ENCODE assay signal across 10 mouse cellular contexts in genomic region chr5:135968781-135969180, GRCm38 (mm10). TPM values are rescaled to one million over a fixed set of nuclear protein-coding genes. Genes with fewer than 3 reads are reported as not detected.
DNase-seq lines count a peak whose midpoint lies in the region; ATAC-seq lines count a peak whose summit lies in the region.
"Had no signal": no experiment of that assay in that cellular context is flagged by ENCODE, and none has a peak within 500 bp of the region (broad histone marks: within the 10 kb centered on the region; RNA-seq: fewer than 3 reads in every experiment).

No protein-coding gene starts in this region.

- H3K4me1 ChIP-seq in kidney, embryonic 16.5 days (ENCODE audit: insufficient read depth, low read length) = peaks cover 8% of the 10 kb centered on the region

- no peaks in the 10 kb centered on the region for H3K36me3 ChIP-seq in kidney, embryonic 16.5 days (ENCODE audit: insufficient read depth, low read length)
- H3K36me3 ChIP-seq: limb, embryonic 13.5 days had no signal

- H3K9me3 ChIP-seq in kidney, embryonic 16.5 days (ENCODE audit: low read length) = no peaks in the 10 kb centered on the region
- H3K9me3 ChIP-seq: limb, embryonic 13.5 days had no signal

- H3K4me2 ChIP-seq in kidney, embryonic 16.5 days (replicated peaks; ENCODE audit: low read depth, low read length) = no peak overlapping the region
- H3K4me2 ChIP-seq: limb, embryonic 13.5 days had no signal

- no peak overlapping the region for H3K27ac ChIP-seq in kidney, embryonic 16.5 days (ENCODE audit: low read length)
- H3K27ac ChIP-seq: limb, embryonic 13.5 days had no signal

- no peak overlapping the region for H3K4me3 ChIP-seq in kidney, embryonic 16.5 days (ENCODE audit: low read length)
- H3K4me3 ChIP-seq: erythroblast, embryonic 14.5 days; limb, embryonic 13.5 days had no signal

- peak; percentile 59 to 72 for DNase-seq in adrenal gland, adult 18-20 months (ENCODE audit: low spot score in 2 of 2)
- DNase-seq in adrenal gland, adult 8-10 months = no peak
- peak; percentile 61 for DNase-seq in kidney, adult 9 months
- DNase-seq in CD8-positive naive resting alpha-beta T cell, adult 2 months (ENCODE audit: low read depth in 2 of 2, low spot score in 2 of 2) = peak; percentile 69 to 79
- peak; percentile 55 for DNase-seq in embryo, embryonic 10 days (ENCODE audit: low spot score)
- peak; percentile 74 for DNase-seq in lung, postnatal 36 days
- no peak for DNase-seq in frontal cortex, postnatal 14 days (ENCODE audit: low spot score in 2 of 2)

- ATAC-seq in kidney, embryonic 16.5 days (ENCODE audit: low FRiP score, low TSS enrichment) = no peak

- no peak overlapping the region for H3K9ac ChIP-seq in kidney, embryonic 16.5 days (replicated peaks; ENCODE audit: low read length)
- H3K9ac ChIP-seq: limb, embryonic 13.5 days had no signal

- no peaks in the 10 kb centered on the region for H3K27me3 ChIP-seq in kidney, embryonic 16.5 days (ENCODE audit: insufficient read depth, low read length)
- H3K27me3 ChIP-seq: limb, embryonic 13.5 days had no signal

- 67% methylated on average over 1 of the region's 1 CpGs for WGBS in kidney, embryonic 16.5 days

RNA-seq across cellular contexts. Expression of gene Ssc4d, which starts 5.5 kb away (rescaled TPM):
- 1 to 10 TPM; 3.3 to 4.3 TPM for total RNA-seq in adrenal gland, adult 18-20 months (2021)
- 10 to 100 TPM in 1 of 4 experiments, 1 to 10 TPM in 3; 4.5 to 15.0 (median 7.8) TPM for total RNA-seq in adrenal gland, adult 8-10 months (2022)
- 11.3 and 11.8 TPM in 2 replicates for polyA plus RNA-seq in kidney, embryonic 16.5 days (2015; fragmentation: Nextera tagmentation; extraction: Ambion mirVana)

RNA-seq across cellular contexts. Expression of gene Zp3, which starts 11.1 kb away (rescaled TPM):
- not detected for total RNA-seq in adrenal gland, adult 18-20 months (2021)
- not detected for total RNA-seq in adrenal gland, adult 8-10 months (2022)
- 0.18 and 0.20 TPM in 2 replicates for polyA plus RNA-seq in kidney, embryonic 16.5 days (2015; fragmentation: Nextera tagmentation; extraction: Ambion mirVana)
- polyA plus RNA-seq: erythroblast, embryonic 14.5 days had no signal

RNA-seq across cellular contexts. Expression of gene Dtx2, which starts 25.8 kb away (rescaled TPM):
- 10 to 100 TPM; 12.8 to 18.7 TPM for total RNA-seq in adrenal gland, adult 18-20 months (2021)
- total RNA-seq in adrenal gland, adult 8-10 months (2022) = 10 to 100 TPM; 13.0 to 17.6 (median 16.9) TPM
- polyA plus RNA-seq in kidney, embryonic 16.5 days (2015; fragmentation: Nextera tagmentation; extraction: Ambion mirVana) = 32.9 and 36.3 TPM in 2 replicates

RNA-seq across cellular contexts. Expression of gene Ywhag, which starts 34.4 kb away (rescaled TPM):
- total RNA-seq in adrenal gland, adult 18-20 months (2021) = 100 to 1,000 TPM; 665 to 853 TPM
- 100 to 1,000 TPM; 434 to 601 (median 481) TPM for total RNA-seq in adrenal gland, adult 8-10 months (2022)
- 193 and 202 TPM in 2 replicates for polyA plus RNA-seq in kidney, embryonic 16.5 days (2015; fragmentation: Nextera tagmentation; extraction: Ambion mirVana)

Comparison
In these comparisons a context has a peak if more than half of its experiments do, and no peak if none do; other contexts are left out.
1. DNase-seq: peak in adrenal gland, adult 18-20 months (2 of 2), kidney, adult 9 months (single experiment), CD8-positive naive resting alpha-beta T cell, adult 2 months (2 of 2), embryo, embryonic 10 days (single experiment) and lung, postnatal 36 days (single experiment); none in adrenal gland, adult 8-10 months (single experiment) and frontal cortex, postnatal 14 days (0 of 2).